Mouse (Mus musculus) right cerebral cortex, adult 18-20 months (tissue): Measurements from ENCODE around the gene Lmo7.

ENCODE experiments used
- DNase-seq: peaks from one replicate; pipeline ENCODE4 v3.0.0; 2022; ENCODE audit warnings: mixed read lengths

Gene Lmo7

GRCm38 (mm10) chr14:101964381-101964780, 234.6 kb downstream of the Lmo7 start:
- no peak for DNase-seq

DNA sequence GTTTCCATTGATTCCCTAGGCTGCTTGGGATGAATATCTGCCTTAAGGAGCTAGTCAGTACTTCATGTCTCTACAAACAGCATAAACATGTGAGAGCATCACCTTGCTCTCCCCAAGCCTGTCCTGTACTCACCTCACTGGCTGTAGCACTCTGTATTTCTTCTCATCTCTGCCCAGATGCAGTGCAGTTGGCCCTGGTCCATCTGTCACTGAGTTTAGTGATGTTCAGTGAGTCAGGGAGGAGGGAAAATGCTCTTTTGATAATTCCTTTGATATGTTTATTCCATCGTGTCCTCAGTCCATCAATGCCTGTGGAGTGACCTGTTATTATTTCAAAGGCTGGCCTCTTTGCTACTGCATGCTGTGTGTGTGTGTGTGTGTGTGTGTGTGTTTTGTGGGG, 235.2 kb downstream of the Lmo7 start:
- DNase-seq = no peak

DNA sequence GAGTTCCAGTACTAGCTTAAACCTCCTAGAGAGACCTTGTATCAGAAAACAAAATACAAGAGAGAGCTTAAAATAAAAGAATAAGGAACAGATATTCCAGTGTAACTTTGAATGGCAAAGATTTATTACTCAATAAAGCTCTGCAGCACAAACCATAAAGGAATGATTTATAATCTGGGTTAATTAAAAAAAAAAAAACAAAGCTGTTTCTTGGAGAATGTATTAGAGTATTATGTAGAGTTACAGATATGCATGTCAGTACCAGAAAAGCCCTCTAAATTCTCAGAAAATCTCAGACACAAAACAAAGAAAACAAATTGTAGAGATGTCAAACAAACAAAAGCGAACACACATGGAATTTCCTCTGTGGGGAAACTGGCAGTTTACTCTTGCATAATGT, 243.0 kb downstream of the Lmo7 start:
- DNase-seq = no peak

- DNase-seq = no peak
Observed at GRCm38 (mm10) chr14:101973171-101973570, 243.4 kb downstream of the Lmo7 start.

DNA sequence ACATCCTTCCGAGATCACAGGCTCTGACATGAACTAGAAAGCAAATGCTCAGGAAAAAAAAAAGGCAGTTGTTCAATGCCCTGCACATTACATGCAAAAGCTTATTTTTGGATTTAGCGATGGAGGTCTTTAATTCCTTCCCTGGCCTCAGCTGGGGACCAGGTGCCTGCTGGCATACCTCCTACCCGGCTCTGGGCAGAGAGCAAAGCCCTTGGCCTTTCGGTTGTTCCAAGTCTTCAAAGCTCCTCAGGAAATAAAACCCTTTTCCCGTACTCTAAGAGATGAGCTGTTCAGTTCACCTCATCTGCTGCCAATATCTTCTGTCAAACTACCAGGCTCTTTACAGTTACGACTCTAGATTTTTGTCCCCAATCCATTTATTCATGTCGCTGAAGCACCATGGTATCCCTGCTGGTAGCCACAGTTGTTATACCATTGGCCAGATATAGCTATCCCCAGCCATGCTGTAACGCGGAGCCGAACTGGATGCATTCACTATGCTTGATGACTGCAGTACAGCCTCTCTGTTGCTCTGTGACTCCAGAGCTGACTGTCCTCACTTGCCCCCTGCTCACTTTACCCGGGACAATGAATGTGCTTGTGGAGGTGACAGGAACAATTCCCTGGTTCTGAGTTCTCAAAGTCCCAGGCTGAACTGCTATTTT, 246.4 kb downstream of the Lmo7 start:
- no peak for DNase-seq
